Mouse (Mus musculus) liver, embryonic 16.5 days (tissue): ENCODE data around the gene Pygm. TPM values are rescaled to one million over a fixed set of nuclear protein-coding genes. Genes with fewer than 3 reads are reported as not detected.
A peak's percentile ranks its signal among the peaks of the same experiment; 100 is the strongest.

Source experiments
- ATAC-seq: fragments of 200-750 bp; cut with Nextera tagmentation; 2 replicates; pipeline ENCODE4 v1.8.0; 2017; ENCODE audit warnings: low read depth, mild to moderate bottlenecking, moderate number of reproducible peaks, moderate library complexity
- H3K27ac ChIP-seq: fragments of 300-500 bp; sonication (generic); 2 replicates; pipeline ENCODE4 v1.5.1; 2014; ENCODE audit warnings: mild to moderate bottlenecking, low read length
- H3K27me3 ChIP-seq: fragments of 300-500 bp; sonication (generic); 2 replicates; pipeline ENCODE4 v1.6.1; 2014; ENCODE audit warnings: low read depth, low read length, mixed read lengths; ENCODE audit not compliant: control insufficient read depth, insufficient read depth
- H3K36me3 ChIP-seq: fragments of 300-500 bp; sonication (generic); 2 replicates; pipeline ENCODE4 v1.6.1; 2014; ENCODE audit warnings: mild to moderate bottlenecking; ENCODE audit not compliant: control insufficient read depth, insufficient read depth
- H3K4me1 ChIP-seq: fragments of 300-500 bp; sonication (generic); 2 replicates; pipeline ENCODE4 v1.6.1; 2014; ENCODE audit warnings: low read depth, low read length, mixed read lengths; ENCODE audit not compliant: control insufficient read depth
- H3K4me2 ChIP-seq: fragments of 300-500 bp; sonication (generic); 2 replicates; pipeline ENCODE4 v1.6.1; 2014; ENCODE audit warnings: low read depth, low read length, mixed read lengths
- H3K4me3 ChIP-seq: fragments of 300-500 bp; sonication (generic); 2 replicates; pipeline ENCODE4 v1.5.1; 2014; ENCODE audit warnings: low read depth, mild to moderate bottlenecking, low read length
- H3K9ac ChIP-seq: fragments of 300-500 bp; sonication (generic); 2 replicates; pipeline ENCODE4 v1.6.1; 2014; ENCODE audit warnings: low read depth, low read length
- H3K9me3 ChIP-seq: fragments of 300-500 bp; sonication (generic); replicated peaks from 2 replicates; pipeline ENCODE4 v1.6.1; 2016; ENCODE audit warnings: low read length; ENCODE audit not compliant: control insufficient read depth
- WGBS: fragments of 180-500 bp; shearing (Covaris S2); extraction: QIAGEN DNeasy Blood & Tissue Kit; methylation state at CpG from one replicate; pipeline ENCODE4 v1.1.7; 2014; ENCODE audit not compliant: insufficient replicate concordance; 5-methylcytosine and 5-hydroxymethylcytosine counted together
- polyA plus RNA-seq: library from polyadenylated mRNA; unstranded; fragments of >200 nt; fragmentation: Nextera tagmentation; extraction: Ambion mirVana; gene quantifications from 2 replicates; pipeline ENCODE4 v1.2.1, GENCODE M21; 2015

The Pygm gene
- polyA plus RNA-seq, 1 experiment from 2014 or later = 11.2 TPM

DNA sequence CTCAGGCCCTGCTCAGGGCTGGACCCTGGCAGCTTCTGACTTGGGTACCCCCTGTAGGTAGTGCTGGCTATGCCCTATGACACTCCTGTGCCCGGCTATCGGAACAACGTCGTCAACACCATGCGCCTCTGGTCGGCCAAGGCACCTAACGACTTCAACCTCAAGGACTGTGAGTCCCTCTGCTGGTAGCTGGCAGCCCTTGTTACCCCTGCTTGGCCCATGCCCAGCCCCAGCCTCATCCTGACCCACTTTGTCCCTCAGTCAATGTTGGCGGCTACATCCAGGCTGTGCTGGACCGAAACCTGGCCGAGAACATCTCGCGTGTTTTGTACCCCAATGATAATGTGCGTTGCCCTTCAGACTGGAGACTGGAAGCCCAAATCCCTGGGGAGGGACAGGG lies 3.8 kb downstream of the Pygm start:
- no peaks in the 10 kb centered on the region; the same call in 1 of the 2 replicates for H3K27me3 ChIP-seq
- no peaks in the 10 kb centered on the region for H3K9me3 ChIP-seq
- H3K4me3 ChIP-seq = no peak overlapping the region
- no peak overlapping the region for H3K4me2 ChIP-seq
- H3K27ac ChIP-seq = no peak overlapping the region
- no peaks in the 10 kb centered on the region for H3K36me3 ChIP-seq
- ATAC-seq = no peak
- 70% methylated on average over 13 of the region's 13 CpGs for WGBS
- peaks cover 10% of the 10 kb centered on the region for H3K4me1 ChIP-seq
- H3K9ac ChIP-seq = no peak overlapping the region

DNA sequence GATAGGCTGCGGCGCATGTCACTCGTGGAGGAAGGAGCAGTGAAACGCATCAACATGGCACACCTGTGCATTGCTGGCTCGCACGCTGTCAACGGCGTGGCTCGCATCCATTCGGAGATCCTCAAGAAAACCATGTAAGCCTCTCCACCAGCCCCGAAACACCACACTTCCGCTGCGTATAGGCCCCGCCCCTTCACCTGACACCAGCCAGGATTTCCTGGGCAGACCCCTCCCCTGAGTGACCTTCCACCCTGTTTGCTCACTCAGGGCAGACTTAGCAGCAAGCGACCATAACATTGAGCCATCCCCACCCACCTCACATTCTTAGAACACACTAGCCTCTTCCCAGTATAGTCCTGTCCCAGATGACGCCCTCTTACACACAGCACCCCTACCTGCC lies 5.6 kb downstream of the Pygm start:
- WGBS = 5% methylated on average over 16 of the region's 16 CpGs
- no peak overlapping the region for H3K27ac ChIP-seq
- no peaks in the 10 kb centered on the region; the same call in 1 of the 2 replicates for H3K27me3 ChIP-seq
- peak overlapping the region; percentile 48 for H3K4me2 ChIP-seq
- no peaks in the 10 kb centered on the region for H3K9me3 ChIP-seq
- H3K36me3 ChIP-seq = no peaks in the 10 kb centered on the region
- peak; percentile 71 for ATAC-seq
- peaks cover 10% of the 10 kb centered on the region for H3K4me1 ChIP-seq
- peak overlapping the region; percentile 42 for H3K4me3 ChIP-seq
- H3K9ac ChIP-seq = peak overlapping the region; percentile 45; the same call in 1 of the 2 replicates

DNA sequence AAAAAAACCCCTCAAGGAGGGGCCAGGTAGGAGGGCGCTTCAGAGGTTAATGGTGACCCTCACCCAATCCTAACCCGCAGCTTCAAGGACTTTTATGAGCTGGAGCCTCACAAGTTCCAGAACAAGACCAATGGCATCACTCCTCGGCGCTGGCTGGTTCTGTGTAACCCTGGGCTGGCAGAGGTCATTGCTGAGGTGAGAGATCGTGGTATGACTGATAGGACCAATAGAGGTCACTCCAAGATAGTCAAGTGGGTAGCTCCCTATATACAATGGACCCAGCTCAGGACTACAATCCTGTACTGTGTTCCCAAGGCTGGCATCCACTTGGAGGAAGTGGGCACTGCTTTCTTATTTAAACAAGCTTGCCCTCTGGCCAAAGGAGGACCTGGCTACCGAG lies 6.1 kb downstream of the Pygm start:
- no peak overlapping the region for H3K4me3 ChIP-seq
- H3K9ac ChIP-seq = no peak overlapping the region
- peaks cover 10% of the 10 kb centered on the region for H3K4me1 ChIP-seq
- no peaks in the 10 kb centered on the region for H3K36me3 ChIP-seq
- WGBS = 47% methylated on average over 6 of the region's 6 CpGs
- peak overlapping the region; percentile 48 for H3K4me2 ChIP-seq
- no peaks in the 10 kb centered on the region for H3K9me3 ChIP-seq
- peak; percentile 50; the same call in 1 of the 2 replicates for ATAC-seq
- no peak overlapping the region for H3K27ac ChIP-seq
- H3K27me3 ChIP-seq = no peaks in the 10 kb centered on the region; the same call in 1 of the 2 replicates

DNA sequence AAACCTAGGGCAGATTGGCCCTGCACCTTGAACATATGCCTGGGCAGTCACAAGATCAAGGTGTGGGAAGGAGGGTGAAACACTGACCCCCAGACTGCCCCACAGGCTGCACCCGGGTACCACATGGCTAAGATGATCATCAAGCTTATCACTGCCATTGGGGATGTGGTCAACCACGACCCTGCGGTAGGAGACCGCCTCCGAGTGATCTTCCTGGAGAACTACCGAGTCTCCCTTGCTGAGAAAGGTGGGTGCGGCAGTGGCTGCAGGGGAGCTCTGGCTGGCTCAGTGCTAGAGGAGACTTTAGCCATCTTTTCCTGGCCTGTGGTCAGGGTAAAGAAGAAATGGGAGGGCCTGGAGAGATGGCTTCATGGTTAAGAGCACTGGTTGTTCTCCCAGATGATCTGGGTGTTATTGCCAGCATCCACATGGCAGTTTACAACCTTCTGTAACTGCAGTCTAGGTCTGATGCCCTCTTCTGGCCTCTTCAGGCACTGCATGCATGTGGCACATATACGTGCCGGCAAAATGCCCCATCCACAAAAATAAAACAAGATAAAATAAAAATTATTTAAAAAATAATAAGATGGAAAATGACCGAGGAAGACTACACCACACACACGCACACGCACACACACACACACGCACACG lies 8.7 kb downstream of the Pygm start:
- no peak for ATAC-seq
- Histone ChIP-seq H3K4me1 (peaks cover 10% of the 10 kb centered on the region), H3K9ac (no peak overlapping the region), H3K27me3 (peaks cover 2% of the 10 kb centered on the region), H3K36me3 (no peaks in the 10 kb centered on the region), H3K4me2 (no peak overlapping the region), H3K4me3 (no peak overlapping the region), H3K9me3 (no peaks in the 10 kb centered on the region), H3K27ac (no peak overlapping the region)
- 52% methylated on average over 14 of the region's 14 CpGs for WGBS

DNA sequence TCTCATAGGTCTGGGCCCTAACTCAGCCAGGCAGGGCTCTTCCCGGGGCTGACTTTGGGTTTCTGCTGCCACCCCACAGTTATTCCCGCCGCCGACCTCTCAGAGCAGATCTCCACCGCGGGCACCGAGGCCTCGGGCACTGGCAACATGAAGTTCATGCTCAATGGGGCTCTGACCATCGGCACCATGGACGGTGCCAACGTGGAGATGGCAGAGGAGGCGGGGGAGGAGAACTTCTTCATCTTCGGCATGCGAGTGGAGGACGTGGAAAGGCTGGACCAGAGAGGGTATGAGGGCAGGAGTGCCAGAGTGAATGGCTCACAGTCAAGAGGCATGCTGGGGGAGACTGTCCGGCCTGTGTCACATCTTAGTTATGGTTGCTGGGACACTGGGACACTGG lies 9.4 kb downstream of the Pygm start:
- H3K4me1 ChIP-seq = peaks cover 10% of the 10 kb centered on the region
- 82% methylated on average over 16 of the region's 16 CpGs for WGBS
- H3K27ac ChIP-seq = no peak overlapping the region
- H3K4me3 ChIP-seq = no peak overlapping the region
- no peak for ATAC-seq
- no peak overlapping the region for H3K4me2 ChIP-seq
- peaks cover 6% of the 10 kb centered on the region for H3K27me3 ChIP-seq
- H3K36me3 ChIP-seq = no peaks in the 10 kb centered on the region
- no peak overlapping the region for H3K9ac ChIP-seq
- no peaks in the 10 kb centered on the region for H3K9me3 ChIP-seq

GRCm38 (mm10) chr19:6396237-6396636 lies 12.0 kb downstream of the Pygm start:
- WGBS = 70% methylated on average over 5 of the region's 5 CpGs

GRCm38 (mm10) chr19:6397582-6398249 lies 13.5 kb downstream of the Pygm start:
- H3K36me3 ChIP-seq = no peaks in the 10 kb centered on the region
- no peak overlapping the region for H3K4me2 ChIP-seq
- peaks cover 7% of the 10 kb centered on the region for H3K4me1 ChIP-seq
- H3K4me3 ChIP-seq = no peak overlapping the region
- H3K9ac ChIP-seq = no peak overlapping the region
- H3K27ac ChIP-seq = 0 out of 2 replicates have a peak overlapping the region, but pooled peaks have one; percentile 12
- H3K27me3 ChIP-seq = peaks cover 36% of the 10 kb centered on the region
- ATAC-seq = no peak
- H3K9me3 ChIP-seq = no peaks in the 10 kb centered on the region
- 76% methylated on average over 22 of the region's 22 CpGs for WGBS

More at GRCm38 (mm10) chr19:6396237-6396636, 12.0 kb downstream of the Pygm start:
- peaks cover 32% of the 10 kb centered on the region for H3K27me3 ChIP-seq
- no peak overlapping the region for H3K27ac ChIP-seq
- no peaks in the 10 kb centered on the region for H3K36me3 ChIP-seq
- H3K9ac ChIP-seq = no peak overlapping the region
- H3K9me3 ChIP-seq = no peaks in the 10 kb centered on the region
- H3K4me2 ChIP-seq = no peak overlapping the region
- peaks cover 5% of the 10 kb centered on the region for H3K4me1 ChIP-seq
- no peak overlapping the region for H3K4me3 ChIP-seq
- no peak for ATAC-seq

GRCm38 (mm10) chr19:6398447-6399284 lies 14.5 kb downstream of the Pygm start:
- H3K9ac ChIP-seq = peak overlapping the region; percentile 51
- H3K36me3 ChIP-seq = no peaks in the 10 kb centered on the region
- H3K4me3 ChIP-seq = peak overlapping the region; percentile 58
- ATAC-seq = peak; percentile 37
- H3K4me2 ChIP-seq = peak overlapping the region; percentile 80
- H3K27me3 ChIP-seq = peaks cover 36% of the 10 kb centered on the region
- no peaks in the 10 kb centered on the region for H3K9me3 ChIP-seq
- peaks cover 7% of the 10 kb centered on the region for H3K4me1 ChIP-seq
- H3K27ac ChIP-seq = peak overlapping the region; percentile 73
- under 1% methylated on average over 39 of the region's 39 CpGs for WGBS
